Mouse (Mus musculus): Measurements from ENCODE around the gene Cyth2. TPM values are rescaled to one million over a fixed set of nuclear protein-coding genes. Genes with fewer than 3 reads are reported as not detected.

Cyth2 gene
- total and polyA plus RNA-seq, 3 experiments = 27.3 to 61.9 (median 59.1) TPM

GRCm38 (mm10) chr7:45819843-45820242 lies 5.5 kb upstream of the Cyth2 start:
- no peak overlapping the region for H3K4me3 ChIP-seq
- H3K36me3 ChIP-seq (ENCODE audit: control insufficient read depth, insufficient read depth, low read length) = no peaks in the 10 kb centered on the region
- intact Hi-C loops (cut with DNase I) = loop anchor here (10.0 kb wide), 1 partner anchor 1075 kb away; the partner anchor contains the start of gene Vrk3
- 7% methylated on average over 25 of the region's 25 CpGs for WGBS
- no peak for DNase-seq
- TF ChIP-seq EP300 (IDR thresholded peaks at IDR 0.05; ENCODE audit: insufficient read depth, low read depth, low read length) (no peak), POLR2A (IDR thresholded peaks at IDR 0.05; ENCODE audit: insufficient read depth, low read depth, low read length) (no peak), CTCF (IDR thresholded peaks at IDR 0.05) (no peak)
- no peaks in the 10 kb centered on the region for H3K79me2 ChIP-seq (replicated peaks; ENCODE audit: control insufficient read depth, insufficient read depth, low read length)
- no peak overlapping the region for H3K9ac ChIP-seq (ENCODE audit: low read depth, low read length)
- H3K27me3 ChIP-seq (ENCODE audit: control insufficient read depth, insufficient read depth, low read length) = no peaks in the 10 kb centered on the region
- H3K27ac ChIP-seq = no peak overlapping the region
- H3K4me1 ChIP-seq (ENCODE audit: control insufficient read depth, insufficient read depth, low read length) = 0 out of 2 replicates have a peak, but pooled peaks cover under 1% of the 10 kb centered on the region

- 66% methylated on average over 2 of the region's 2 CpGs for WGBS
- intact Hi-C loops (cut with DNase I) = loop anchor here (10.0 kb wide), 1 partner anchor 1071 kb away; the partner anchor contains the start of gene Vrk3
- no peak overlapping the region for H3K4me3 ChIP-seq
Observed at GRCm38 (mm10) chr7:45815984-45816351, 1.6 kb upstream of the Cyth2 start.

DNA sequence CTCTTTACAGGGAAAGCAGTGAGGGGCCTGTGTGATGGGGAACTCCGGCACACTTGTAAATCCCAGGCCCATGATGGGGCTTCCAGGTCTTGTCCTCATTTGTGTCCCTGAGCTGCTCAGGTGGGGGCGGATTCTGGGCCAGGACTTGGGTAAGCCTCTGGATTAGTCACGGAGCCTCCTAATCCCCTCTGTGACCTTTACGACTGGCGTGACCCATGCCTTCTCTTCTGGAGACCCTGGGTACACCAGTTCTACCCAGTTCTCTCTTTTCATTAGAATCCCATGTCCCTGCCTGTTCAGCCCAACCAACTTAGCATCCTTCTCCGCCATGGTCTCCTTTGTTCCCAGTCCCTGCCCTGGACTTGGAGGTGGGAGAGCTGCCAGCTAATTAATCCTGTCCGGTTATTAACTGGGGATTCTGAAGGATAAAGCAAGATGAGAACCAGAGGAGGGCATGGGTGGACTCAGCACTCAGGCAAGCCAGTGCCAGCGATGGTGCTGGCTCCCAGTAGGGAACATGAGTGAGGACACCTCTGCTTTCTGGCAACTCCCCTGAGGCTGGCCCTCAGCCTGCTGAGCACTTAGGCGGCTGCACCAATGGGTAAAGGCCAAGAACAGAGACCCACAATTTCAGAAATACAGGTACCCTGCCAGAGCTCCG lies 1.1 kb upstream of the Cyth2 start:
- 75% methylated on average over 10 of the region's 10 CpGs for WGBS

More at GRCm38 (mm10) chr7:45815984-45816351, 1.6 kb upstream of the Cyth2 start:
- no peak for TF ChIP-seq CTCF (IDR thresholded peaks at IDR 0.05)
- no peak for TF ChIP-seq POLR2A (IDR thresholded peaks at IDR 0.05; ENCODE audit: insufficient read depth, low read depth, low read length)
- no peak for TF ChIP-seq EP300 (IDR thresholded peaks at IDR 0.05; ENCODE audit: insufficient read depth, low read depth, low read length)
- H3K36me3 ChIP-seq (ENCODE audit: control insufficient read depth, insufficient read depth, low read length) = peaks cover 4% of the 10 kb centered on the region
- H3K27ac ChIP-seq = no peak overlapping the region
- DNase-seq = no peak
- H3K79me2 ChIP-seq (replicated peaks; ENCODE audit: control insufficient read depth, insufficient read depth, low read length) = no peaks in the 10 kb centered on the region
- peaks cover 6% of the 10 kb centered on the region for H3K4me1 ChIP-seq (ENCODE audit: control insufficient read depth, insufficient read depth, low read length)
- H3K27me3 ChIP-seq (ENCODE audit: control insufficient read depth, insufficient read depth, low read length) = no peaks in the 10 kb centered on the region
- H3K9ac ChIP-seq (ENCODE audit: low read depth, low read length) = no peak overlapping the region

DNA sequence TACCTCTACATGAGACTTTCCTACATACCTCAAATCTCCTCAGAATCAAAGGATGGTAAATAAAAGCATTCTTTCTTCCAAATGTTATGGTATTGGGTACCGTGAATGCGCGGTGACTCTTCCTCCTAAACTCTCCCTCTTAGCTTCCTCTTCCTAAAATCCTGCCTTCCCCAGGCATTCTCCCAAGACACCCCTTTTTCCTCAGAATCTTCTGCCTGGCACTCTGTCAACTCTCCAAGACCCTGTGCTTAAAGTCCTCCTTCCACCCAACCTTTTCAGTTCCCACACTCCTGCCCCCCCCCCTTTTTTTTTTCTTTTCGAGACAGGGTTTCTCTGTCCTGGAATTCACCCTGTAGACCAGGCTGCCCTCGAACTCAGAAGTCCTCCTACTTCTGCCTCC lies 460 bp upstream of the Cyth2 start:
- WGBS = 8% methylated on average over 5 of the region's 5 CpGs
- DNase-seq = no peak
- Histone ChIP-seq H3K27ac (no peak overlapping the region), H3K79me2 (replicated peaks; ENCODE audit: control insufficient read depth, insufficient read depth, low read length) (no peaks in the 10 kb centered on the region), H3K9ac (ENCODE audit: low read depth, low read length) (no peak overlapping the region), H3K4me1 (ENCODE audit: control insufficient read depth, insufficient read depth, low read length) (peaks cover 6% of the 10 kb centered on the region), H3K36me3 (ENCODE audit: control insufficient read depth, insufficient read depth, low read length) (peaks cover 4% of the 10 kb centered on the region), H3K27me3 (ENCODE audit: control insufficient read depth, insufficient read depth, low read length) (no peaks in the 10 kb centered on the region), H3K4me3 (0 out of 2 replicates have a peak overlapping the region, but pooled peaks have one; percentile 2)
- intact Hi-C loops (cut with DNase I) = loop anchor here (10.0 kb wide), 1 partner anchor 1070 kb away; the partner anchor contains the start of gene Vrk3
- TF ChIP-seq POLR2A (IDR thresholded peaks at IDR 0.05; ENCODE audit: insufficient read depth, low read depth, low read length) = no peak
- TF ChIP-seq EP300 (IDR thresholded peaks at IDR 0.05; ENCODE audit: insufficient read depth, low read depth, low read length) = no peak
- no peak for TF ChIP-seq CTCF (IDR thresholded peaks at IDR 0.05)

More for the DNA sequence above, 1.1 kb upstream of the Cyth2 start:
- DNase-seq = no peak
- Histone ChIP-seq H3K36me3 (ENCODE audit: control insufficient read depth, insufficient read depth, low read length) (peaks cover 4% of the 10 kb centered on the region), H3K4me1 (ENCODE audit: control insufficient read depth, insufficient read depth, low read length) (peaks cover 6% of the 10 kb centered on the region), H3K9ac (ENCODE audit: low read depth, low read length) (no peak overlapping the region), H3K27ac (no peak overlapping the region), H3K79me2 (replicated peaks; ENCODE audit: control insufficient read depth, insufficient read depth, low read length) (no peaks in the 10 kb centered on the region), H3K4me3 (no peak overlapping the region), H3K27me3 (ENCODE audit: control insufficient read depth, insufficient read depth, low read length) (no peaks in the 10 kb centered on the region)
- intact Hi-C loops (cut with DNase I) = loop anchor here (10.0 kb wide), 1 partner anchor 1071 kb away; the partner anchor contains the start of gene Vrk3
- TF ChIP-seq CTCF (IDR thresholded peaks at IDR 0.05) (no peak), POLR2A (IDR thresholded peaks at IDR 0.05; ENCODE audit: insufficient read depth, low read depth, low read length) (no peak), EP300 (IDR thresholded peaks at IDR 0.05; ENCODE audit: insufficient read depth, low read depth, low read length) (no peak)

DNA sequence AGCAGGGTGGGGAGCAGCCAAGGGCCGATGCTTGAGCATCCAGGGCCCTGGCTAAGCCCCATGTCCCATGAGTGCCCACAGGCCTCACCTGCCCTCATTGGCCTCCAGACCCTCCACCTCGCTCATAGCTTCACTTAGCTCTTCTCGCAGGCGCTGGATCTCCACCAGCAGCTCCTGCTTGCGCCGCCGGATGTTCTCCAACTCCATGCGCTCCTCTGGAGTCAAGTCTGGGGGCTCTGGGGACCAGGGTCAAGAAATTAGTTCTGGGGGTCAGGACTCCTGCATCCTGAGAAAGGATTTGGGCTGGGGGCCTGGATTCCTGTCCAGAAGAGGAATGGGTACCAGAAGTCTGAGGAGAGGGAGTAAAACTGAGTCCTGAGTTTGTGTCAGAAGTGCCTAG lies 1.5 kb downstream of the Cyth2 start:
- peaks cover 4% of the 10 kb centered on the region for H3K36me3 ChIP-seq (ENCODE audit: control insufficient read depth, insufficient read depth, low read length)
- peaks cover 6% of the 10 kb centered on the region for H3K4me1 ChIP-seq (ENCODE audit: control insufficient read depth, insufficient read depth, low read length)
- no peaks in the 10 kb centered on the region for H3K79me2 ChIP-seq (replicated peaks; ENCODE audit: control insufficient read depth, insufficient read depth, low read length)
- peak overlapping the region; percentile 32; the same call in 1 of the 2 replicates for H3K9ac ChIP-seq (ENCODE audit: low read depth, low read length)
- intact Hi-C loops (cut with DNase I) = loop anchor here (10.0 kb wide), 1 partner anchor 1068 kb away; the partner anchor contains the start of gene Vrk3
- 85% methylated on average over 8 of the region's 8 CpGs for WGBS
- TF ChIP-seq EP300 (IDR thresholded peaks at IDR 0.05; ENCODE audit: insufficient read depth, low read depth, low read length) (no peak), CTCF (IDR thresholded peaks at IDR 0.05) (no peak), POLR2A (IDR thresholded peaks at IDR 0.05; ENCODE audit: insufficient read depth, low read depth, low read length) (no peak)
- H3K27ac ChIP-seq = peak overlapping the region; percentile 97; the same call in 1 of the 2 replicates
- DNase-seq = no peak
- no peaks in the 10 kb centered on the region for H3K27me3 ChIP-seq (ENCODE audit: control insufficient read depth, insufficient read depth, low read length)
- peak overlapping the region; percentile 67 for H3K4me3 ChIP-seq
